8 mouse cellular contexts compared by ENCODE assay signal in genomic region chr6:92042055-92042454, GRCm38 (mm10). TPM values are rescaled to one million over a fixed set of nuclear protein-coding genes. Genes with fewer than 3 reads are reported as not detected.
DNase-seq lines count a peak whose midpoint lies in the region; ATAC-seq lines count a peak whose summit lies in the region.

No protein-coding gene starts in this region.

- DNase-seq in frontal cortex, postnatal 25 days (ENCODE audit: low spot score in 2 of 2), result no peak
- peak; percentile 34 for DNase-seq in right cerebral cortex, adult 18-20 months
- no peak for DNase-seq in right cerebral cortex, postnatal 25 days
- DNase-seq in kidney, postnatal 36 days, result peak; percentile 77 to 78
- no peak for DNase-seq in ovary, adult 18-20 months (ENCODE audit: low spot score)
- DNase-seq in layer of hippocampus, postnatal 14 days (ENCODE audit: low spot score in 2 of 2), result no peak
- no peak for DNase-seq in gastrocnemius, adult 18-20 months (ENCODE audit: low spot score)

- peak; percentile 82 for ATAC-seq in frontal cortex, adult (ENCODE audit: low TSS enrichment)

RNA-seq across cellular contexts. Expression of gene Nr2c2, which starts 49.1 kb away (rescaled TPM):
- 10 to 100 TPM; 80.3 to 84.9 TPM for total RNA-seq in layer of hippocampus, postnatal 14 days (2021)
- total RNA-seq in gastrocnemius, adult 18-20 months (2021), result 10 to 100 TPM; 19.5 to 21.3 TPM

Comparison
In these comparisons a context has a peak if more than half of its experiments do, and no peak if none do; other contexts are left out.
1. DNase-seq: peak in right cerebral cortex, adult 18-20 months (single experiment) and kidney, postnatal 36 days (2 of 2); none in frontal cortex, postnatal 25 days (0 of 2), right cerebral cortex, postnatal 25 days (single experiment), ovary, adult 18-20 months (single experiment), layer of hippocampus, postnatal 14 days (0 of 2) and gastrocnemius, adult 18-20 months (single experiment).